Mouse (Mus musculus): ENCODE results near the gene Lsamp.

Gene Lsamp

GRCm38 (mm10) chr16:40271859-40272258, 287.7 kb downstream of the Lsamp start:
- DNase-seq (ENCODE audit: low spot score), result no peak

- DNase-seq (ENCODE audit: low spot score), result no peak
Measured at GRCm38 (mm10) chr16:40290132-40290531, 306.0 kb downstream of the Lsamp start.

- no peak for DNase-seq (ENCODE audit: low spot score)
Measured at GRCm38 (mm10) chr16:40294296-40294882, 310.2 kb downstream of the Lsamp start.

GRCm38 (mm10) chr16:40295240-40295639, 311.1 kb downstream of the Lsamp start:
- DNase-seq (ENCODE audit: low spot score), result no peak

- no peak for DNase-seq (ENCODE audit: low spot score)
Measured at GRCm38 (mm10) chr16:40307666-40308065, 323.5 kb downstream of the Lsamp start.

- no peak for DNase-seq (ENCODE audit: low spot score)
Measured at GRCm38 (mm10) chr16:40316199-40316598, 332.0 kb downstream of the Lsamp start.

- DNase-seq (ENCODE audit: low spot score), result no peak
Measured at GRCm38 (mm10) chr16:40324811-40325210, 340.6 kb downstream of the Lsamp start.

GRCm38 (mm10) chr16:40328249-40328820, 344.2 kb downstream of the Lsamp start:
- no peak for DNase-seq (ENCODE audit: low spot score)

GRCm38 (mm10) chr16:40369677-40370076, 385.5 kb downstream of the Lsamp start:
- no peak for DNase-seq (ENCODE audit: low spot score)

- no peak for DNase-seq (ENCODE audit: low spot score)
Measured at GRCm38 (mm10) chr16:40371291-40371690, 387.1 kb downstream of the Lsamp start.

GRCm38 (mm10) chr16:40375314-40375713, 391.2 kb downstream of the Lsamp start:
- no peak for DNase-seq (ENCODE audit: low spot score)

GRCm38 (mm10) chr16:40377129-40377799, 393.1 kb downstream of the Lsamp start:
- DNase-seq (ENCODE audit: low spot score), result no peak

GRCm38 (mm10) chr16:40392106-40392505, 407.9 kb downstream of the Lsamp start:
- DNase-seq (ENCODE audit: low spot score), result no peak

- no peak for DNase-seq (ENCODE audit: low spot score)
Measured at GRCm38 (mm10) chr16:40399531-40399930, 415.4 kb downstream of the Lsamp start.

- no peak for DNase-seq (ENCODE audit: low spot score)
Measured at GRCm38 (mm10) chr16:40434280-40434679, 450.1 kb downstream of the Lsamp start.

GRCm38 (mm10) chr16:40436415-40436814, 452.3 kb downstream of the Lsamp start:
- DNase-seq (ENCODE audit: low spot score), result no peak

- no peak for DNase-seq (ENCODE audit: low spot score)
Measured at GRCm38 (mm10) chr16:40437879-40438278, 453.7 kb downstream of the Lsamp start.

GRCm38 (mm10) chr16:40438876-40439275, 454.7 kb downstream of the Lsamp start:
- no peak for DNase-seq (ENCODE audit: low spot score)

GRCm38 (mm10) chr16:40446587-40446986, 462.4 kb downstream of the Lsamp start:
- no peak for DNase-seq (ENCODE audit: low spot score)

- DNase-seq (ENCODE audit: low spot score), result no peak
Measured at GRCm38 (mm10) chr16:40463411-40464058, 479.4 kb downstream of the Lsamp start.

GRCm38 (mm10) chr16:40466596-40466995, 482.4 kb downstream of the Lsamp start:
- peak; percentile 0 for DNase-seq (ENCODE audit: low spot score)

GRCm38 (mm10) chr16:40470946-40471345, 486.8 kb downstream of the Lsamp start:
- DNase-seq (ENCODE audit: low spot score), result no peak

- DNase-seq (ENCODE audit: low spot score), result no peak
Measured at GRCm38 (mm10) chr16:40471967-40472366, 487.8 kb downstream of the Lsamp start.

Data from c-Kit-positive CD71-positive TER-119-positive erythroid progenitor cells, embryonic 14.5 days (primary cell).